Mouse (Mus musculus): Measurements from ENCODE around the gene Plekhg3. TPM values are rescaled to one million over a fixed set of nuclear protein-coding genes. Genes with fewer than 3 reads are reported as not detected.

The Plekhg3 gene
- total RNA-seq, 2 experiments from 2014 or later, result 8.6 to 11.9 TPM

DNA sequence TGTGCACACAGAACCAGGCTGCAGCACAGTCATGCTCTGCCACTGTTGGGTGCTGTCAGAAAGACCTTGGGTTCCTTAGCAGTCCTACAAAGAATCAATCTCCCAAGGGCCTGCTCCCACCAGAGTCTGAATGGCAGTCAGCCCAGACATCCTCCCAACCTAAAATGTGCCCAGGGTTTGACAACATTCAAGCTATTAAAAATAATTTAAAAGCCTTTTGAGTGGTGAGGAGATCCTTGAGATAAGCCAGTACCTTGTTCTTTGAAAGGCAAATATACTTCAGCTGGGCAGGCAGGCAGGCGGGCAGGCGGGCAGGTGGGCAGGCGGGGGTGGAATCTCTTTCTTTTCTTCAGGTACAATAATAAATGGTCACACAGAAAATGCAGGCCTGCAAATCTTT, 5.8 kb upstream of the Plekhg3 start:
- DNase-seq (ENCODE audit: low spot score in 2 of 2), result no peak

GRCm38 (mm10) chr12:76527245-76527881, 3.3 kb upstream of the Plekhg3 start:
- no peak for DNase-seq (ENCODE audit: low spot score in 2 of 2)

DNA sequence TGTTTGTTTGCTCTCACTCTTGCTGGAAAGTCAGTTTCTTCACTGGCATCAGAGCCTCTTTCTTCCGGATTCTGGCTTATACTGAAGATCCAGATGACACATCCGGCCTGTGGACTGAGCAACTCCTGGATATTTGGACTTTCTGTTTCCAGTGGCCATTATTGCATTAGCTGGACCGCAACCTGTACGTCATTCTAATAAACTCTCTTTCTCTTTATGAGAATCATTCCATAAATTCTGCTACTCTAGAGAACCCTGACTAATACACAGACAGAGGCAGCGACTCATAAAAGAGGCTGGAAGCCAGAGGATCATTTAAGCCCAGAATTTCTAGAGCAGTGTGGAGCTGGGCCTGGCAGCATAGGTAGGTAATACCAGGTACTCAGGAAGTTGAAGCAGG, 1.9 kb upstream of the Plekhg3 start:
- no peak for DNase-seq (ENCODE audit: low spot score in 2 of 2)

DNA sequence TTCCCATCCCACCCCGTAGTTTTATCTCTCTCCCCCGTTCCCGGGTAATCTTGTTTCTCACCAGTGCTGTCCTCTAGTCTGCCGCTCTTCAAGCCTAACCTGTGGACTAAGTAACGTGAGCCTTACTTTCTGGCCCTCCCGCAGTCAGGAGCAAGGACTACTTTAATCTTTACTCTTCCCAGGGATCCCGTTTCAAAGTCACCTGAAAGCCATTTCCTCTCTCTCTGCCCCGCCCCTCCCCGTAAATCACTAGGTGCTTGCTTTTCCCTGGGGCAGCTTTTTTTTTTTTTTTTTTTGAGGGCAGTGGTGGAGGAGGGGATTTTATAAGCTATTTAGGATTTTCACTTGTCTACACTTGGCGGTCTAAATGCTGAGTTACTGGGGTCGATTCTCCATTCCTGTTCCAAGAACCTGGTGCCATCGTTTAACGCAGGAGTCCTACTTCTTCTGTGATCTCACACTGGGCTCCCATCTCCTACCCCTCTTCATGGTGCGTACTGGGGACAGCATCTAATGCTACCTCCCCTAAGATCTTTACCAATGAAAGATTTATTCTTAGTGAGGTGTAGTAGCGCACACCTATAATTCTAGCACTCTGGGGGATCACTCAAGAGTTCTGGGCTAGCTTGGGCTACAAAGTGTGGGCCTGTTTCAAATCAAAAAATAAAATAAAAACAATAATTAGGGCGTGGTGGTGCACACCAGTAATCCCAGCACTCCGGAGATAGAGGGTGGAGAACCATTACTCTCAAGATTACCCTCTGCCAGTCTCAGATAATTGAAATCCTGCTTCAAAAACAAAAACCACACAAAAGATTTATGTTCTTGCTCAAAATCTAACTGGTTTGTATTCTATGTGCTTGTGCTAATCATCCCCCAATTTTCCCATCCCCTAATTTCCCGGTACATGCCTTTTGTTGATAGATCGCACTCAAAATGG, 1.6 kb downstream of the Plekhg3 start:
- DNase-seq (ENCODE audit: low spot score in 2 of 2), result no peak

DNA sequence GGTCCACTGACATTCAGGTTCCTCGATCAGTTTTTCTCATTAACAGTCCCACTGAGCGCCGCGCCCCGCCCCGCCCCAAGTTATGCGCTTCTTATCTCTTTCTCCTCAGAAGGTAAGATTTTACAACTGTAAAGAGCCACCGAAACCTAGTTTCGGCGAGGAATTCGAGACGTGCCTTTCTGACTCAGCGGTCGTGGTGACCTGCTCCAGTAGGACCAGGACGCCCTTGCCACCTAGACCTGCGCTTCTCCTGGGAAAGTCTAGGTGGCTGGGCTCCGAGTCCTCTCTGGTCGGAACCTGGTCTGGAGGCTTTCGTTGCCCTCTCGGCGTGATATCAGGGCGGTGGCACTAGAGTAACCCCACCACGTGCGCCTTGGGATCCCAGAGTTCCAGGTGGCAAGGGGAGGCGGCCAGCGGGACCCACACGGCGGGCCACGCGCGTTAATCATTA, 2.3 kb downstream of the Plekhg3 start:
- peak in 1 of 2 experiments; percentile 45 for DNase-seq (ENCODE audit: low spot score in 2 of 2)

- DNase-seq (ENCODE audit: low spot score in 2 of 2), result peak; percentile 69 to 73
Measured at GRCm38 (mm10) chr12:76533377-76534222, 2.9 kb downstream of the Plekhg3 start.

DNA sequence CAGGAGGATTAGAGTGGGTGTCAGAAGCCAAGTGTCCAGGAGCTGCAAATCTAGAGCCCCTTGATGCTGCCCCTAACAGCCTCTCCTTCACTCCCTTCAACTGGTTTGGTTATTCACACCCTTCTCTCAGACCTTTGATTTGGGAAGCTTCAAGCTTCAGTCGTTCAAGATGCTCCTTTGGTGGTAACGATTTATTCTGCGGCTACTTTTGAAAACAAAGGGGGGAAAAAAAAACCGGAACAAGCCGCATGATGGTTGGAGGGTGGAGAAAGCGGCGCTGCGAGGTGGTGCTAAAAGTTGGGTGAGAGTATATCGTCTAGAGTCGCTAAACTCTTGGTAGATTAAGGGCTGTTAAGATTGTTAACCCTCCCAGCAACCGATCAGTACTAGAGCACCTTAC, 3.5 kb downstream of the Plekhg3 start:
- DNase-seq (ENCODE audit: low spot score in 2 of 2), result no peak

DNA sequence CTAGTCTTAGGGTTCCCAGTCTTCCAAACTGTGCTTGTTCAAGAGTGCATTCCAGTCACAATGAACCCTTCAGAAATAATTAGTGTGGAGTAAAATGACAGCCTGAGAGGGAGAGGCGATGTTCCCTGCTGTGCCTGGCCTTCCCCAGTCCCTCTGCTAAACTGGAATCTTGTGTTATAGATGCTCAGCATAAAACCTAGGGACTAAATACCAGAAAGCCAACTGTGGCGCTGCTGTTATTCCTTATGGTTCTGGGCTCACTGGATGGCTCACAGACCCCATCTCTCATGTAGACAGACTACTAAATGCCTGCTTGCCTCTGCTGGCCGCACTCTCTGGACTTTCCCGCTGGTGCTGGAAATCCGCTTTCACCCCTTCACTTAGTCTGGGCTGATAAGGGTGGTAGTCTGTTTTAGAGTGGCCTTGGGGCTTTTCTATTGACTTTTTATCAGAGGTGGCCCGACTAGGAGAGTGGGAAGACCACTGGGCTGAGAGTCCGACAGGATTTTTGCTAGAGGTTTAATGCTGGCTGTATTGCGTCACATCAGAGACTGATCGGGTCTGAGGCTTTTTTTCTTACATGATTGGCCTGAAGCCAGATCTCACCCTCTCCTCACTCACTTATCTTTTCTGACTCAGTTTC, 4.1 kb downstream of the Plekhg3 start:
- no peak for DNase-seq (ENCODE audit: low spot score in 2 of 2)

DNA sequence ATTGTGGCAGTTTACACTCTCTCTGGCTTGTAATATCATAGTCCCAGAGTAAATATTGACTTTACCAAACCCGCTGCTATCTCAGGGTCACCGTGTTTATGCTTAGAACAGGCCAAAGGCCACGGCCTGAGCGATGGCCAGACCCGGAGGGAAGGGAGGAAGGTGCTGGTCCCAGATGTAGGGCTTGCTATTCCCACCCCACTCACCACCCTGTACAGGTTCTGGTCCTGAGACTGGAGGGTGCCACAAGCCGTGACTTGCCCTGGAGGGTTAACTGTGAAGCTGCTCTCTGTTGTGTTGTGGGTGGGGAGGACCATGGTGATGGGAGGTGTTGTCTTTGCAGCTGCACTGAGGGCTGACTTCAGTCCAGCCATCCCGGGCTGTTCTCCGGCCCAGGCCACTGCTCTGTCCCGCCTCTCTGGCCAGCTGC, 4.8 kb downstream of the Plekhg3 start:
- DNase-seq (ENCODE audit: low spot score in 2 of 2), result no peak

- DNase-seq (ENCODE audit: low spot score in 2 of 2), result no peak
Measured at GRCm38 (mm10) chr12:76536591-76537153, 6.0 kb downstream of the Plekhg3 start.

DNA sequence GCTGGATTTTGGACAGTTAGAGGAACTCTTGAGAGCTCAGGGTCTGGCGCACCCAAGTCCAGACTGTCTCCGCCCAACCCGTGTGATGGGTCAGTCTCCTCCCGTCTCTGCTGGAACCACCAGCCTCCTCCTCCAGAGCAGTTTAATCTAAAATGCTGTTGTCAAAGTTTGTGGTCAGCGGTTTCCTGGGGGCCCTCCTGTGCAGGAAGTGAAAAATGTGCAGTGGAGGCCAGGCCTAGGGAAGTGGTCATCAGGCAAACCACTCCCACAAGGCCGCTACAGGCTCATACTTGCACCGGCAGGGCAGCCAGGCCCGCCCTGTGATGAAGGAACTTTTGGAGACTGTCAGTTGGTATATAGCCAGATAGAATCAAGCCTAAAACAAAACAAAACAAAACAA, 6.7 kb downstream of the Plekhg3 start:
- no peak for DNase-seq (ENCODE audit: low spot score in 2 of 2)

GRCm38 (mm10) chr12:76540169-76540568, 9.5 kb downstream of the Plekhg3 start:
- DNase-seq (ENCODE audit: low spot score in 2 of 2), result no peak

GRCm38 (mm10) chr12:76540701-76541221, 10.1 kb downstream of the Plekhg3 start:
- DNase-seq (ENCODE audit: low spot score in 2 of 2), result no peak

DNA sequence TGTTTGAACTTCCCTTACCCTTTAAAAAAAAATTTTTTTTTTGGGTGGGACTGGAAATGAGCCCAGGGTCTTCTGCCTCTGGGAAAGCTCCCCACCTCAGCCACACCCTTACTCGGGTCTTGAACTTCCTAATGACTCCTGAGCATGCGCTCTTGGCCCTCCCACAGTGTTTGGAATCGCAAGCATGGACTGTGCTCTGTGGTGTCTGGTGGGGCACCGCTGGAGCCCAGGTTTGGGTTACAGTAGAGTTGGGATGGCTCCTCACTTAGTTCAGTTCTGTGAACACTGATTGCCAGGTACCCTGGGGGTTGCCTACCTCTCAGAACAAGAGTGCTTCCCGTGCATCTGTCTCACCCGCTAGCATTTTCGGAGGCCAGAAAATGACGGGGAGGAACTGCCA, 10.8 kb downstream of the Plekhg3 start:
- no peak for DNase-seq (ENCODE audit: low spot score in 2 of 2)

GRCm38 (mm10) chr12:76541879-76542278, 11.2 kb downstream of the Plekhg3 start:
- DNase-seq (ENCODE audit: low spot score in 2 of 2), result no peak

DNA sequence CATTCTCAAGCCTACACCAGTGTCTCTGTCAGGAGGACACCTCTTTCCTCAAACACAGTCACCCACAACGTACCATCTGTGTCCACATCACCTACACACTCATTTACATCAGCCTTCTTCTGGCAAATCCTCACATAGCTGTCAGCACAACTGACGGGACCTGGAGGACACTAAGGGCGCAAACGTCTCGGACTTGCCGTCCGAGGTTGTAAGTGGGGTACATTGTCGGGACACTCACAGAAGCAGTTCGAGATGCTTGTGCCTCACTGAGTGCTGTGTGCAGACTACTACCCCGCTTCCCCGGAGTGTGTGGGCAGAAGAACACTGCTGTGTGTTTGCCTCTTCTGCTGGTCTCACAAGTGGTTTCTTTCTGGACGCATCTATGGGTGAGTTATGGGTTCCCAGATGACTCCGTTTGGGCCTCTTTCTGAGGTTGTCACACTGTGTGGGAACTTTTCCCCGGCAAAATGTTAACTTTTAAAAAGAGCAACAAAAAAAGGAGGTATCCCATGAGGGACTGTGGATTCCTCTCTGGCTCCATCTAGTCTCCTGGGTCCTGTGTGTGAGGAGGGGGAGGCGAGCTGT, 15.2 kb downstream of the Plekhg3 start:
- no peak for DNase-seq (ENCODE audit: low spot score in 2 of 2)

DNA sequence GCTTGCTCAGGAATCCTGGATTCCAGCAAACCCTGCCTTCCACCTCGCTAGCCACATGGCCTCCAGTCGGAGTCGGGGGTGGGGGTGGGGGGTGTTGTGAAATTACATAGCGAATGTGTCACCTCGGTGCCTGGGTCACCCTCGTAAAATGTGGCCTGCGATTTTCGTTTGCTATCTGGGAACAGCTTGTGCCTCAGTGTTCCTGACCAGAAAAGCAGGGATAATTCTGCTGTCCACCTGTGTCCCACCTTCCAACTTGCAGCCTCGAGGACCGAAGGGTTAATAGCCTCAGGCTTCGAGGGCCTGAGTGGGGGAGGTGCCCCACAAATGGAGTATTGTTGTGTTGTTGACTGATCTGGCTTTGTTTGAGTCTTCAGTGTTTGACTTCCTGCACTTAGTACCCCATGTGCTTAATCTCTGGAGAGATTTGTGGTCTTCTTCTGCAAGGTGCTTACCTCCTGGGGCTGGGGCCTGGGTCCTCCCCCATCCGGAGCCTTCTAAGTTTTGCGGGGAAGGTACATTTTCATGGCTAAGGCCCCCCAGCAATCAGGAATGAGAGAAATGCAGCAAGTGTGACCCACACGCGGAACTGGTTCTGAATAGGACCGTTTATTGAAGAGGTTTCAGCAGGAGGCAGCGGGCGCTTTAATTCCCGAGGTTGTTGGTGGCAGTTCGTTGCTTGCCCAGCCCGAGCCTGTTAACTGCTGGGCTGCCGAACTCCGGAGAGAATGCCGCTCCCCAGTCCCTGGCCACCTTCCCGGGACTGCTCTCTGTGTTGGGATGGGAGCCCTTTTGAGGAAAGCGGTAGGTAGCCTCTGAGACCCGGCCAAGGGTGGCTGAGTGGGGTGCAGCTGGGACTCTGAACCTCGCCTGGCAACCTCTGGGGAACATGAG, 15.9 kb downstream of the Plekhg3 start:
- DNase-seq (ENCODE audit: low spot score in 2 of 2), result no peak

DNA sequence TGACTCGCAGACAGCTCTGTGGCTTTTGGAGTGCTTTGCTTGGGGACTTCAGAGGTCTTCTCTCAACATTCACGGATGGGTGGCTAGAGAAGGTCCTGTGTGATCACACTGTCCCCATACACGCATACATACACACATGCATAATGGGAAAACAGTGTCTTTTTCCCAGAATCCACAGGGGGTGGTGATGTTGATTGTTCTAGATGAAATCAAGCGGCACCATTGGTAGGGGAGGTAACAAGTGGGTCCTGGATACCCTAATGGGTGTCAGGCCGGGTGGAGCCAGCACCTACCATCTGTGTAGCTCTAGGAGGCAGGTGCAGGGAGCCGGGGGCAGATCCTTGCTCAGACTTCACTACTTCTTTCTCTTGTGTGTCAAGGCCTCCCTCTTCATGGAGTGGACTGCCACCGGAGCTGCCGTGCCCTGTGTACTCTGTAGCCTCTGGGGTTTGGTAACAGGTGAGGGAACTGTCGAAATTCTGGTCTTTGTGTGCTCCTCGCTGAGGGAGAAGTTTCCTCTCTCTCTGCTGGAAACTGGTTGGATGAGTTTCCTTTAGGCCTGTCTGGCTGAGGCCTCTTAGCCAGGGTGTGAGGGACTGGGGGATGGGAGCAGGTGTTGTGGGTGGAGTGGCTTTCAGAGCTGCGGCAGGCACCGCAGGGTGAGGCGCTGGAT, 16.9 kb downstream of the Plekhg3 start:
- DNase-seq (ENCODE audit: low spot score in 2 of 2), result no peak
